Mouse (Mus musculus): ENCODE data around the gene Anxa9. TPM values are rescaled to one million over a fixed set of nuclear protein-coding genes. Genes with fewer than 3 reads are reported as not detected.
A peak's percentile ranks its signal among the peaks of the same experiment; 100 is the strongest.

Gene Anxa9
- polyA plus RNA-seq, 1 experiment from 2014 or later, result 0.88 TPM

DNA sequence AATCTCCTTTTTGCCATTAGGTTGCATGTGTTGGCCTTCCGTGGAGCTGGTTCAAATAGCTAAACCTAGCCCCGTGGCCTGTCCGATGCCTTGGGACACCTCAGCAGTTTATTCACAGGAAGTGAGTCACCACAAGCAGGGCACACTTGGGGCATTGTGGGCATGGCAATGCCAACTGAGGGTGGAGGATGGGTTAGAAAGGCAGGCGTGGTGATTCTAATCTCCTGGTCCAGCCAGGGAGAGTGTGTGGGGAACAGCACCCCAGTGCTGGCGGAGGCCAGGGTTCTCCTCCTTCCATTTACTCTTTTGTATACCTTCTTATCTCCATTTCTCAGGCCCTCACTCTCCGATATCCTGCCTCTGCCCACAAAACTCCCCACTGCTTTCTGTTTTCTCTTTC, 5.6 kb upstream of the Anxa9 start:
- Histone ChIP-seq H3K4me3 (ENCODE audit: control insufficient read depth in 1 of 2, insufficient read depth in 1 of 2, low read depth in 1 of 2, low read length in 2 of 2) (no peak overlapping the region), H3K36me3 (ENCODE audit: control insufficient read depth, insufficient read depth, low read length) (no peaks in the 10 kb centered on the region), H3K27ac (replicated peaks in 1 of 2; ENCODE audit: control insufficient read depth in 1 of 2, insufficient read depth in 1 of 2, low read depth in 2 of 2, low read length in 2 of 2) (no peak overlapping the region), H3K4me2 (ENCODE audit: low read length) (no peak overlapping the region), H3K9me3 (ENCODE audit: control insufficient read depth, low read length) (no peaks in the 10 kb centered on the region), H3K9ac (ENCODE audit: low read length) (no peak overlapping the region), H3K4me1 (ENCODE audit: control insufficient read depth in 2 of 2, insufficient read depth in 2 of 2, low read length in 2 of 2) (peaks cover 14 to 17% of the 10 kb centered on the region in 2 experiments), H3K27me3 (ENCODE audit: control insufficient read depth, insufficient read depth, low read length) (no peaks in the 10 kb centered on the region)
- no peak for ATAC-seq (ENCODE audit: insufficient number of reproducible peaks, insufficient read depth, low FRiP score, low read depth)
- 60% methylated on average over 6 of the region's 6 CpGs for WGBS

DNA sequence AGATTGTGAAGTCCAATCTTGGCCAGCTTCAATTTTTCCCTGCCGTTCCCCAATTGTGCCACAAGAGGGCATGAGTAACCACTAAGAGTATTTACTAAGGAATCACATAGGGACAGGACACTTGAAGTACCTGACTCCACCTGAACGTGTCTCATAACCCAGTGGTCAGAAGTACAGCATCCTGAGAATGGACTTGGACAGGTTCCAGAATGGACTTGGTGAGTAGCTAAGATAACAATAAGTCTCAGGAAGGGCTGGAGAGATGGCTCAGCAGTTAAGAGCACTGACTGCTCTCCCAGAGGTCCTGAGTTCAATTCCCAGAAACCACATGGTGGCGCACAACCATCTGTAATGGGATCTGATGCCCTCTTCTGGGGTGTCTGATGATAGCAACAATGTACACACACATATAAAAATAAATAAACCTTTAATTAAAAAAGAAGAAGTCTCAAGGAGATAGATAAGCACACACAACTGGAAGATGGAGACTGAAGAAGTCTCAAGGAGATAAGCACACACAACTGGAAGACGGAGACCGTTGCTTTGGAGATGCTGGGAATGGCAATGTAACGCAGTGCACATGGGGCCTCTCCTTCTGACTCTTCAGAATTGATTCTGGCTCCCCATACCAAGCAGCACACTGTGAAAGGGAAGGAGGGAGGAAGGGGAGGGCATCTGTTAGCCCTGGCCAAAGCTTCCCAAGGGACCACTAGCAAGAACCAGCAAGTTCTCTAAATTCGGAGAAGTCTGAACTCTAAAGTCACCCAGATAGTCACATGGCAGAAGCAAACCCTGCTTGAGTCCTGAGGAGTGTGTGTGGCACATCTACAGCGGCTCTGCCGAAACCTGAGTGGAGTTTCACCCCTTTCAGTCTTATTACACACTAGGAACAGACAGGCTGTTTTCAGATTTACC, 4.2 kb upstream of the Anxa9 start:
- H3K9ac ChIP-seq (ENCODE audit: low read length), result no peak overlapping the region
- peaks cover 8 to 11% of the 10 kb centered on the region in 2 experiments for H3K4me1 ChIP-seq (ENCODE audit: control insufficient read depth in 2 of 2, insufficient read depth in 2 of 2, low read length in 2 of 2)
- H3K4me2 ChIP-seq (ENCODE audit: low read length), result no peak overlapping the region
- no peaks in the 10 kb centered on the region for H3K27me3 ChIP-seq (ENCODE audit: control insufficient read depth, insufficient read depth, low read length)
- ATAC-seq (ENCODE audit: insufficient number of reproducible peaks, insufficient read depth, low FRiP score, low read depth), result no peak
- WGBS, result 64% methylated on average over 9 of the region's 9 CpGs
- no peak overlapping the region for H3K27ac ChIP-seq (replicated peaks in 1 of 2; ENCODE audit: control insufficient read depth in 1 of 2, insufficient read depth in 1 of 2, low read depth in 2 of 2, low read length in 2 of 2)
- no peaks in the 10 kb centered on the region for H3K9me3 ChIP-seq (ENCODE audit: control insufficient read depth, low read length)
- no peaks in the 10 kb centered on the region for H3K36me3 ChIP-seq (ENCODE audit: control insufficient read depth, insufficient read depth, low read length)
- no peak overlapping the region for H3K4me3 ChIP-seq (ENCODE audit: control insufficient read depth in 1 of 2, insufficient read depth in 1 of 2, low read depth in 1 of 2, low read length in 2 of 2)

DNA sequence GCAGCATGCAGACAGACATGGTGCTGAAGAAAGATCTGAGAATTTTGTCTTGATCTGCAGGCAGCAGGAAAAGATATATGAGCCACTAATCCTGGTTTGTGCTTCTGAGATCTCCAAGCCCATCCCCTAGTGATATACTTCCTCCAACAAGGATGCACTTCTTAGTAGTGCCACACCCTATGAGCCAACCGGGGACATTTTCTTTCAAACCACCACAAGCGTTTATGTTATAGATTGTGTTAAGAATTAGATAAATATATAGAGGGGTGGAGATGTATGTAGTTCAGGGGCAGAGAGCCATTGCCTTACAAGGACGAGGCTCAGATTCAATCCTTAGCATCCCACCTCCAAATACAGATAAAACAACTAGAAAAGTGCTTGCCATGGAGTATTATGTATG, 3.5 kb upstream of the Anxa9 start:
- H3K27ac ChIP-seq (replicated peaks in 1 of 2; ENCODE audit: control insufficient read depth in 1 of 2, insufficient read depth in 1 of 2, low read depth in 2 of 2, low read length in 2 of 2), result no peak overlapping the region
- H3K27me3 ChIP-seq (ENCODE audit: control insufficient read depth, insufficient read depth, low read length), result no peaks in the 10 kb centered on the region
- no peak for ATAC-seq (ENCODE audit: insufficient number of reproducible peaks, insufficient read depth, low FRiP score, low read depth)
- no peak overlapping the region for H3K4me3 ChIP-seq (ENCODE audit: control insufficient read depth in 1 of 2, insufficient read depth in 1 of 2, low read depth in 1 of 2, low read length in 2 of 2)
- WGBS, result 54% methylated on average over 3 of the region's 3 CpGs
- no peaks in the 10 kb centered on the region for H3K36me3 ChIP-seq (ENCODE audit: control insufficient read depth, insufficient read depth, low read length)
- no peak overlapping the region for H3K4me2 ChIP-seq (ENCODE audit: low read length)
- no peaks in the 10 kb centered on the region for H3K9me3 ChIP-seq (ENCODE audit: control insufficient read depth, low read length)
- H3K9ac ChIP-seq (ENCODE audit: low read length), result no peak overlapping the region
- peaks cover 5 to 10% of the 10 kb centered on the region in 2 experiments; a peak in 3 of 4 replicates for H3K4me1 ChIP-seq (ENCODE audit: control insufficient read depth in 2 of 2, insufficient read depth in 2 of 2, low read length in 2 of 2)

DNA sequence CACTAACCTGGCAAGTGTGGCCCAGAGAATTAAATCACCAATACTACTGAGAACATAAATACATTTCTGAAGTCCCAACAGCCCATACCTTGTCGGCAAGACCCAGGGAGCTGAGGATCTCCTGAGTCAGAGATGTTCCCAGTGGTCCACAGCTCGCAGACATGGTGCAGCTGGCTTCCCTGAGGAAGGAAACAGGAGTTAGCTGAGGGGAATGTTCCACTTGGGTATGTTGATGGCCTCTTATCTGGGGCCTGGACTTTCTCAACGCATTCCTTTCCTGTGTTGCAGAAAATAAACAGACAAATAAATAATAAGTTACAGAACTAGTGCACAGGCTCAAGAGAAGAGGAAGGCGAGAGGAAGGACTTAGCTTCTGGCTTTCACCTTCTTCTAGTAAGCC, 732 bp downstream of the Anxa9 start:
- H3K36me3 ChIP-seq (ENCODE audit: control insufficient read depth, insufficient read depth, low read length), result no peaks in the 10 kb centered on the region
- H3K4me2 ChIP-seq (ENCODE audit: low read length), result no peak overlapping the region
- H3K27ac ChIP-seq (replicated peaks in 1 of 2; ENCODE audit: control insufficient read depth in 1 of 2, insufficient read depth in 1 of 2, low read depth in 2 of 2, low read length in 2 of 2), result no peak overlapping the region
- WGBS, result 22% methylated on average over 4 of the region's 4 CpGs
- no peak overlapping the region for H3K9ac ChIP-seq (ENCODE audit: low read length)
- H3K27me3 ChIP-seq (ENCODE audit: control insufficient read depth, insufficient read depth, low read length), result no peaks in the 10 kb centered on the region
- H3K4me1 ChIP-seq (ENCODE audit: control insufficient read depth in 2 of 2, insufficient read depth in 2 of 2, low read length in 2 of 2), result peaks cover 5 to 10% of the 10 kb centered on the region in 2 experiments; a peak in 3 of 4 replicates
- no peak for ATAC-seq (ENCODE audit: insufficient number of reproducible peaks, insufficient read depth, low FRiP score, low read depth)
- no peak overlapping the region for H3K4me3 ChIP-seq (ENCODE audit: control insufficient read depth in 1 of 2, insufficient read depth in 1 of 2, low read depth in 1 of 2, low read length in 2 of 2)
- H3K9me3 ChIP-seq (ENCODE audit: control insufficient read depth, low read length), result no peaks in the 10 kb centered on the region

DNA sequence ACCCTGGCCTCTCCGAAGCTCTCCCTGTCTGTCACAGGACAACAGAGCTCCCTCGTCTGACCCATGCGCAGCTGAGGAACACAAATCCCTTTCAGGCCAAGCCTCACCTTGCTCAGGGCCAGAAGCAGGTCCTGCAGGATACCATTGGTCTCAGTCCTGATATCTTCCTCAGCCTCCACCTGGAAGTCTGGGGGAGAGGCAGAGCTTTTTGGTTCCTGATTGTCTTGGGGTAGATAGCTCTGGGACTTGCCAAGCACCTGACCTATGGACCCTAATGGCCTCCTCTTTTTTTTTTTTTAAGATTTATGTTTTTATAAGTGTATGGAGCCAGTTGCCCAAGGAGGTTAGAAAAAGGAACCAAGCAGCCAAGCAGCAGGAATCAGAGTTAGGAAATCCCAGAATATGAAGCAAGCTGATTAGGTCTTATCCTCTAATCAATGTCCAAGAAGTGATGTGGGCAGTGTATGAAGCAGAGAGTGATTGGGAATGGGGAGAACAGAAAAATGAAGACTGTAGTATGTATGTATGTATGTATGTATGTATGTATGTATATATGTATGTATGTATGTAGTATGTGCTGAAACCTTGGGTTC, 5.7 kb downstream of the Anxa9 start:
- 73% methylated on average over 3 of the region's 3 CpGs for WGBS
- H3K4me1 ChIP-seq (ENCODE audit: control insufficient read depth in 2 of 2, insufficient read depth in 2 of 2, low read length in 2 of 2), result peaks cover 3 to 4% of the 10 kb centered on the region in 2 experiments

DNA sequence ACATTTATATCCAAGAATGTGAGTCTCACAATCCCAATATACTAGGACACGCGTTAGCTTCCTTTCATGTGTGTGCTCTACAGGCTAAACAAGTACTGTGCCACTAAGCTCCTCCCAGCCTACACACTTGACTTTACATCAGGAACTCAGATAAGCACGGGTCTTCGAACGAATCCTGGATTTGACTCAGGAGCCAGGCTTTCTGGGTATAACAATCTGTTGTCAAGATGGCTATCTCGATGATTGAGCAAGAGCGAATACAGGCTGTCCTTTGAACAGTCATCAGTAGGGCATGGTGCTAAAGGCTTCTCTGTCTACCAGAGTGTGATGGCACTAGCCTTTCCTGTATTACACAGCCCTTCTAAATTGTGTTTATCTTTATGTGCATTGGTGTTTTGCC, 9.0 kb downstream of the Anxa9 start:
- Histone ChIP-seq H3K27me3 (ENCODE audit: control insufficient read depth, insufficient read depth, low read length) (no peaks in the 10 kb centered on the region), H3K27ac (replicated peaks in 1 of 2; ENCODE audit: control insufficient read depth in 1 of 2, insufficient read depth in 1 of 2, low read depth in 2 of 2, low read length in 2 of 2) (no peak overlapping the region), H3K4me2 (ENCODE audit: low read length) (no peak overlapping the region), H3K4me3 (ENCODE audit: control insufficient read depth in 1 of 2, insufficient read depth in 1 of 2, low read depth in 1 of 2, low read length in 2 of 2) (no peak overlapping the region), H3K9ac (ENCODE audit: low read length) (no peak overlapping the region), H3K36me3 (ENCODE audit: control insufficient read depth, insufficient read depth, low read length) (peaks cover 27% of the 10 kb centered on the region), H3K9me3 (ENCODE audit: control insufficient read depth, low read length) (no peaks in the 10 kb centered on the region), H3K4me1 (ENCODE audit: control insufficient read depth in 2 of 2, insufficient read depth in 2 of 2, low read length in 2 of 2) (peaks cover 3 to 8% of the 10 kb centered on the region in 2 experiments; a peak in 2 of 4 replicates)
- no peak for ATAC-seq (ENCODE audit: insufficient number of reproducible peaks, insufficient read depth, low FRiP score, low read depth)
- WGBS, result 48% methylated on average over 7 of the region's 7 CpGs

More for the DNA sequence above, 5.7 kb downstream of the Anxa9 start:
- no peak overlapping the region for H3K27ac ChIP-seq (replicated peaks in 1 of 2; ENCODE audit: control insufficient read depth in 1 of 2, insufficient read depth in 1 of 2, low read depth in 2 of 2, low read length in 2 of 2)
- H3K4me3 ChIP-seq (ENCODE audit: control insufficient read depth in 1 of 2, insufficient read depth in 1 of 2, low read depth in 1 of 2, low read length in 2 of 2), result no peak overlapping the region
- no peaks in the 10 kb centered on the region for H3K27me3 ChIP-seq (ENCODE audit: control insufficient read depth, insufficient read depth, low read length)
- no peak overlapping the region for H3K4me2 ChIP-seq (ENCODE audit: low read length)
- no peaks in the 10 kb centered on the region for H3K9me3 ChIP-seq (ENCODE audit: control insufficient read depth, low read length)
- no peak for ATAC-seq (ENCODE audit: insufficient number of reproducible peaks, insufficient read depth, low FRiP score, low read depth)
- H3K9ac ChIP-seq (ENCODE audit: low read length), result no peak overlapping the region
- no peaks in the 10 kb centered on the region for H3K36me3 ChIP-seq (ENCODE audit: control insufficient read depth, insufficient read depth, low read length)

DNA sequence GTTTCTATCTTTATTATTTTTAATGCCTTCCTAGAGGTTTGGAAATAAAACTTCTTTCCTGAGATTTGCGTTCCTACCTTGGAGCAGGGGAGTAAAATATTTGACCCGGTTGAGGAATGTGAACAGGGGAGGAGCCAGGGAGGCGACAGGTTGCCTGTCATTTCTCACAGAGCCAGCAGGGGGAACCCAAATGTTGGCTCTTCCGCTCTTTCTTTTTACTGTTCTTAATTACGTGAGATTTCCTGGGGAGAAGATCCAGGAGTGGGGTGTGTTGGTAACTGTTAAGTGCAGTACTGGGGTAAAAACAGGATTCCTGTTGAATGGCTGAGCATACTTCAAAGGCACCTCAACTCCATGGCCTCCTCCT, 10.9 kb downstream of the Anxa9 start:
- H3K9ac ChIP-seq (ENCODE audit: low read length), result no peak overlapping the region
- no peaks in the 10 kb centered on the region for H3K9me3 ChIP-seq (ENCODE audit: control insufficient read depth, low read length)
- WGBS, result 12% methylated on average over 5 of the region's 5 CpGs
- peaks cover 3 to 8% of the 10 kb centered on the region in 2 experiments; a peak in 2 of 4 replicates for H3K4me1 ChIP-seq (ENCODE audit: control insufficient read depth in 2 of 2, insufficient read depth in 2 of 2, low read length in 2 of 2)
- H3K4me2 ChIP-seq (ENCODE audit: low read length), result no peak overlapping the region
- peaks cover 44% of the 10 kb centered on the region for H3K36me3 ChIP-seq (ENCODE audit: control insufficient read depth, insufficient read depth, low read length)
- ATAC-seq (ENCODE audit: insufficient number of reproducible peaks, insufficient read depth, low FRiP score, low read depth), result no peak; the same call in 1 of the 2 replicates
- H3K4me3 ChIP-seq (ENCODE audit: control insufficient read depth in 1 of 2, insufficient read depth in 1 of 2, low read depth in 1 of 2, low read length in 2 of 2), result no peak overlapping the region
- no peaks in the 10 kb centered on the region for H3K27me3 ChIP-seq (ENCODE audit: control insufficient read depth, insufficient read depth, low read length)
- H3K27ac ChIP-seq (replicated peaks in 1 of 2; ENCODE audit: control insufficient read depth in 1 of 2, insufficient read depth in 1 of 2, low read depth in 2 of 2, low read length in 2 of 2), result 0 out of 4 replicates have a peak overlapping the region, but pooled peaks of 1 of the 2 experiments have one; percentile 15
